Mouse (Mus musculus): Measurements from ENCODE around the gene Fam213b.

DNA sequence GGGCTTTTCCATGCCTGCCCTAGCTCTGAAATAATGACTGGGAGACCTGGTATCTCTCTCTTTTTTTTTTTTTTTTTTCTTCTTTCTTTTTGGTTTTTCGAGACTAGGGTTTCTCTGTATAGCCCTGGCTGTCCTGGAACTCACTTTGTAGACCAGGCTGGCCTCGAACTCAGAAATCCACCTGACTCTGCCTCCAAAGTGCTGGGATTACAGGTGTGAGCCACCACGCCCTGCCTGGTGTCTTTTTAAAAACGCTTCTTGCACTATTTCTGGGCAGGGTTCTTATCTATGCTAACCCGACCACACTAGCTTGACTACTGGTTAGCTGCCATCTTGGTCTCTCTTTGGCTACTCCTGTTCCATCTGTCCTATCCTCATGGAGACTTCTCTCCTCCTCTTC lies 9.6 kb upstream of the Fam213b start:
- TF ChIP-seq POLR2A (IDR thresholded peaks at IDR 0.05; ENCODE audit: low read depth, low read length), result no peak
- no peak for TF ChIP-seq CTCF (IDR thresholded peaks at IDR 0.05; ENCODE audit: extremely low read depth, insufficient read depth, insufficient read length, insufficient replicate concordance)
